Mouse (Mus musculus) liver (tissue): Measurements from ENCODE around the gene Cdh13.

Experiments used
- DNase-seq: peaks from one replicate; pipeline ENCODE4 v3.0.0-alpha.2; 2020; ENCODE audit warnings: mixed read lengths

Gene Cdh13

GRCm38 (mm10) chr8:119121236-119121635 lies 837.7 kb downstream of the Cdh13 start:
- DNase-seq = no peak

GRCm38 (mm10) chr8:119127841-119128240 lies 844.3 kb downstream of the Cdh13 start:
- no peak for DNase-seq

- DNase-seq = no peak
Measured at GRCm38 (mm10) chr8:119128266-119128665, 844.7 kb downstream of the Cdh13 start.

GRCm38 (mm10) chr8:119156454-119156921 lies 873.0 kb downstream of the Cdh13 start:
- DNase-seq = no peak

GRCm38 (mm10) chr8:119158628-119159027 lies 875.1 kb downstream of the Cdh13 start:
- no peak for DNase-seq

GRCm38 (mm10) chr8:119159794-119160193 lies 876.3 kb downstream of the Cdh13 start:
- no peak for DNase-seq

GRCm38 (mm10) chr8:119164076-119164475 lies 880.5 kb downstream of the Cdh13 start:
- DNase-seq = peak; percentile 32

- no peak for DNase-seq
Measured at GRCm38 (mm10) chr8:119177226-119177935, 893.8 kb downstream of the Cdh13 start.

- DNase-seq = no peak
Measured at GRCm38 (mm10) chr8:119180626-119181025, 897.1 kb downstream of the Cdh13 start.

GRCm38 (mm10) chr8:119195695-119196094 lies 912.2 kb downstream of the Cdh13 start:
- DNase-seq = peak; percentile 7

GRCm38 (mm10) chr8:119196486-119197150 lies 913.1 kb downstream of the Cdh13 start:
- DNase-seq = no peak

- DNase-seq = no peak
Measured at GRCm38 (mm10) chr8:119208567-119208966, 925.0 kb downstream of the Cdh13 start.

- DNase-seq = no peak
Measured at GRCm38 (mm10) chr8:119224547-119224946, 941.0 kb downstream of the Cdh13 start.

GRCm38 (mm10) chr8:119245181-119245580 lies 961.6 kb downstream of the Cdh13 start:
- DNase-seq = no peak

- no peak for DNase-seq
Measured at GRCm38 (mm10) chr8:119245641-119246040, 962.1 kb downstream of the Cdh13 start.

GRCm38 (mm10) chr8:119254358-119254757 lies 970.8 kb downstream of the Cdh13 start:
- no peak for DNase-seq

GRCm38 (mm10) chr8:119258642-119259041 lies 975.1 kb downstream of the Cdh13 start:
- peak; percentile 25 for DNase-seq

- DNase-seq = no peak
Measured at GRCm38 (mm10) chr8:119263750-119264149, 980.2 kb downstream of the Cdh13 start.

- DNase-seq = no peak
Measured at GRCm38 (mm10) chr8:119266304-119266703, 982.8 kb downstream of the Cdh13 start.

GRCm38 (mm10) chr8:119269576-119269975 lies 986.0 kb downstream of the Cdh13 start:
- no peak for DNase-seq

- DNase-seq = no peak
Measured at GRCm38 (mm10) chr8:119270371-119270770, 986.8 kb downstream of the Cdh13 start.

GRCm38 (mm10) chr8:119272891-119273290 lies 989.4 kb downstream of the Cdh13 start:
- no peak for DNase-seq

- DNase-seq = no peak
Measured at GRCm38 (mm10) chr8:119275442-119275841, 991.9 kb downstream of the Cdh13 start.

- DNase-seq = no peak
Measured at GRCm38 (mm10) chr8:119277047-119277451, 993.5 kb downstream of the Cdh13 start.
